Mouse (Mus musculus): ENCODE data around the gene Trim24. TPM values are rescaled to one million over a fixed set of nuclear protein-coding genes. Genes with fewer than 3 reads are reported as not detected.

Trim24 gene
- total and polyA plus RNA-seq, 3 experiments, result 11.4 to 19.2 TPM; not detected in 1

GRCm38 (mm10) chr6:37900221-37900620 lies 29.6 kb downstream of the Trim24 start:
- no peak for DNase-seq (ENCODE audit: low read depth, low spot score)
- Histone ChIP-seq H3K4me1 (ENCODE audit: control insufficient read depth in 1 of 2, insufficient read depth in 2 of 2, low read length in 2 of 2) (no peaks in the 10 kb centered on the region; a peak in 1 of 4 replicates), H3K9ac (ENCODE audit: control insufficient read depth, low read depth, low read length, poor library complexity, severe bottlenecking) (no peak overlapping the region), H3K27ac (ENCODE audit: control insufficient read depth, low read depth, low read length) (no peak overlapping the region), H3K27me3 (ENCODE audit: control insufficient read depth in 1 of 2, insufficient read depth in 2 of 2, low read length in 2 of 2) (no peaks in the 10 kb centered on the region), H3K4me3 (ENCODE audit: control insufficient read depth in 1 of 2, insufficient read depth in 1 of 2, low read depth in 2 of 2, low read length in 2 of 2) (no peak overlapping the region), H3K79me2 (ENCODE audit: control insufficient read depth, insufficient read depth, low read length, poor library complexity) (peaks cover 11% of the 10 kb centered on the region), H3K9me3 (replicated peaks; ENCODE audit: insufficient read depth, low read length) (no peaks in the 10 kb centered on the region), H3K36me3 (ENCODE audit: control insufficient read depth in 1 of 2, insufficient read depth in 2 of 2, low read length in 2 of 2) (peaks cover 2 to 3% of the 10 kb centered on the region in 2 experiments; a peak in 1 of 4 replicates)
- no peak for TF ChIP-seq MYB (IDR thresholded peaks at IDR 0.05; ENCODE audit: low read depth, low read length)

GRCm38 (mm10) chr6:37901791-37902190 lies 31.2 kb downstream of the Trim24 start:
- Histone ChIP-seq H3K4me1 (ENCODE audit: control insufficient read depth in 1 of 2, insufficient read depth in 2 of 2, low read length in 2 of 2) (no peaks in the 10 kb centered on the region; a peak in 1 of 4 replicates), H3K79me2 (ENCODE audit: control insufficient read depth, insufficient read depth, low read length, poor library complexity) (peaks cover 5% of the 10 kb centered on the region), H3K9me3 (replicated peaks; ENCODE audit: insufficient read depth, low read length) (no peaks in the 10 kb centered on the region), H3K27me3 (ENCODE audit: control insufficient read depth in 1 of 2, insufficient read depth in 2 of 2, low read length in 2 of 2) (no peaks in the 10 kb centered on the region), H3K36me3 (ENCODE audit: control insufficient read depth in 1 of 2, insufficient read depth in 2 of 2, low read length in 2 of 2) (peaks cover 2 to 3% of the 10 kb centered on the region in 2 experiments; a peak in 2 of 4 replicates), H3K27ac (ENCODE audit: control insufficient read depth, low read depth, low read length) (no peak overlapping the region), H3K4me3 (ENCODE audit: control insufficient read depth in 1 of 2, insufficient read depth in 1 of 2, low read depth in 2 of 2, low read length in 2 of 2) (no peak overlapping the region), H3K9ac (ENCODE audit: control insufficient read depth, low read depth, low read length, poor library complexity, severe bottlenecking) (no peak overlapping the region)
- no peak for DNase-seq (ENCODE audit: low read depth, low spot score)
- TF ChIP-seq EP300 (IDR thresholded peaks at IDR 0.05; ENCODE audit: low read depth in 1 of 2, low read length in 2 of 2) (no peak), USF2 (IDR thresholded peaks at IDR 0.05; ENCODE audit: borderline replicate concordance in 1 of 2, insufficient read depth in 1 of 2, low read depth in 1 of 2, low read length in 2 of 2) (no peak), ZC3H11A (IDR thresholded peaks at IDR 0.05; ENCODE audit: low read depth, low read length) (no peak), RCOR1 (IDR thresholded peaks at IDR 0.05; ENCODE audit: low read depth, low read length) (no peak), JUND (IDR thresholded peaks at IDR 0.05; ENCODE audit: low read depth, low read length) (no peak), HCFC1 (IDR thresholded peaks at IDR 0.05; ENCODE audit: low read depth, low read length) (no peak), TAL1 (IDR thresholded peaks at IDR 0.05; ENCODE audit: low read length) (no peak), GATA1 (IDR thresholded peaks at IDR 0.05; ENCODE audit: low read depth, low read length) (no peak), MEF2A (IDR thresholded peaks at IDR 0.05; ENCODE audit: extremely low read depth, insufficient replicate concordance, low read depth, low read length, poor library complexity, severe bottlenecking) (no peak), TCF12 (IDR thresholded peaks at IDR 0.05; ENCODE audit: low read depth, low read length) (no peak), GABPA (IDR thresholded peaks at IDR 0.05; ENCODE audit: low read depth, low read length) (no peak)

GRCm38 (mm10) chr6:37903810-37904209 lies 33.2 kb downstream of the Trim24 start:
- DNase-seq (ENCODE audit: low read depth, low spot score), result no peak
- Histone ChIP-seq H3K9ac (ENCODE audit: control insufficient read depth, low read depth, low read length, poor library complexity, severe bottlenecking) (no peak overlapping the region), H3K4me1 (ENCODE audit: control insufficient read depth in 1 of 2, insufficient read depth in 2 of 2, low read length in 2 of 2) (no peaks in the 10 kb centered on the region; a peak in 1 of 4 replicates), H3K27me3 (ENCODE audit: control insufficient read depth in 1 of 2, insufficient read depth in 2 of 2, low read length in 2 of 2) (no peaks in the 10 kb centered on the region), H3K9me3 (replicated peaks; ENCODE audit: insufficient read depth, low read length) (no peaks in the 10 kb centered on the region), H3K27ac (ENCODE audit: control insufficient read depth, low read depth, low read length) (no peak overlapping the region), H3K4me3 (ENCODE audit: control insufficient read depth in 1 of 2, insufficient read depth in 1 of 2, low read depth in 2 of 2, low read length in 2 of 2) (no peak overlapping the region), H3K79me2 (ENCODE audit: control insufficient read depth, insufficient read depth, low read length, poor library complexity) (peaks cover 3% of the 10 kb centered on the region; the same call in 1 of the 2 replicates), H3K36me3 (ENCODE audit: control insufficient read depth in 1 of 2, insufficient read depth in 2 of 2, low read length in 2 of 2) (peaks cover 2 to 3% of the 10 kb centered on the region in 2 experiments; a peak in 2 of 4 replicates)
- TF ChIP-seq CTCF (IDR thresholded peaks at IDR 0.05 in 2 of 3, conservative IDR thresholded peaks at IDR 0.05 in 1 of 3; ENCODE audit: control insufficient read depth in 1 of 3, insufficient read depth in 1 of 3, low read depth in 2 of 3, low read length in 3 of 3, poor library complexity in 1 of 3, severe bottlenecking in 1 of 3) (peak; percentile 27 to 35 (median 35); a peak in 4 of 6 replicates), RCOR1 (IDR thresholded peaks at IDR 0.05; ENCODE audit: low read depth, low read length) (no peak)

All from MEL (cell line).